Mouse (Mus musculus) cerebellum, adult 11 months (tissue): ENCODE measurements at regions not wholly inside any gene's neighbourhood (a gene's known extent, or its start where the extent isn't known, plus 50 kb on each side); places are given as distances from the start of the nearest gene placed in this dataset.

Source experiments
- DNase-seq: peaks from one replicate; pipeline ENCODE4 v3.0.0; 2022

DNA sequence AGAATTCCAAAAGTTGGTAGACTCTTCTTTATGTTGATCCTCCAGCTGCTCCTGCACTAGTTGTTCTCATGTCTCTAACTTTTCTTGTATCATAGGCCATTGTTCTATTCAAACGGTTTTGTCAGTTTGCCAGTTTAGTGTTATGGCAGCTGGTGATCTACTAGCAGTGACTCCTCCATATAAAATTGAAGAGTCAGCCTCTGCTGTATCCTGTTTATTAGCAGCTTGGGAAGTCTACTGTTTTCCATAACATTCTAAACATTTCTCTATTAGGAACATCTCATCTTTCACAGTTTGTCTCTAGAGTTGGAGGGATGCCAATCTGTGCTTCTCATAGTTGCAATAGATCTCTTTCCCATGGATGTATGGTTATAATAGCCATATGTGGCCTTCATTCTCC, 58.6 kb downstream of the Drd1 start:
- no peak for DNase-seq

DNA sequence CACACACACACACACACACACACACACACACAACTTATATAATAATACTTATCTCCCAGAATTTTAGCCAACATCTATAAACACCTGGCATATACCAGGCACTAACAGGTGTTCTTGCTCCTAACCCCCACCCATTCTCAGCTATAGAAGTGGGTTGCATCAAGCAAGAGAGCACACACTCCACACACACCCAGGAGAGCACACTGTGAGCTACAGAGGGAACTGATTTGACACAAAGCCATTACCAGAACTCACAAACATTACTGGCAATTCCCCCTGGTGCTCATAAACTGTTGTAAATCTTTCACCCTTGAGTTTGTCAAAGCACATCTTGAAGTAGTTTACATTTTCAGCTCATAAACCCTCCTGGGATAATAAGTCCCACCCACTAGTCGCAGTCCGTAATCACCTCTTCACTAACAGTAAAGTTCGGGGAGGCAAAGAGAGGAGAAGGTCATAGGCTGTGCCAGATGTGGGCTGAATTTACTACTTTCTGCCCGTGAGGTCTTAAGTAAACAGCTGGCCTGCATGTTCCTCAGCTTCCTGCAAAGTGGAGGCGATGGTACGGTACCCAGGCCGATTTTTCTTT, 62.5 kb downstream of the Drd1 start:
- no peak for DNase-seq

DNA sequence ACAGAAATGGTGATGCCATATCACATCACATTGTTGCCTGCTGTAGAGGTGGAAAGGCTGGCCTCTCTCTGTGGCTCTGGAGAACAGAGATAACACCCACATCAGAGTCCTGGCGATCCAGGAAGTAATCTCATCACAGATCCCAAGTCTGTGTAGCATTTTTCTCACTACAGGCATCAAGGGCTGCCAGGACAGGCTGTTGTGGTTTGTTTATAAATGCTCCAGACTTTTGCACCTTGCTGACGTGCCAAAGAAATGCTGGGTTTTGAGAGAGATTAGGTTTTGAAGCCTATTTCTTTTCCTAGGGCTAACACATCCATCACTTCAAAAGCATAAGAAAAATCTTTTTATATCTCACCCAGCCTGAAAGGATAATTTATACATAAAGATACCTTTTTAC, 76.3 kb downstream of the Drd1 start:
- DNase-seq: no peak

DNA sequence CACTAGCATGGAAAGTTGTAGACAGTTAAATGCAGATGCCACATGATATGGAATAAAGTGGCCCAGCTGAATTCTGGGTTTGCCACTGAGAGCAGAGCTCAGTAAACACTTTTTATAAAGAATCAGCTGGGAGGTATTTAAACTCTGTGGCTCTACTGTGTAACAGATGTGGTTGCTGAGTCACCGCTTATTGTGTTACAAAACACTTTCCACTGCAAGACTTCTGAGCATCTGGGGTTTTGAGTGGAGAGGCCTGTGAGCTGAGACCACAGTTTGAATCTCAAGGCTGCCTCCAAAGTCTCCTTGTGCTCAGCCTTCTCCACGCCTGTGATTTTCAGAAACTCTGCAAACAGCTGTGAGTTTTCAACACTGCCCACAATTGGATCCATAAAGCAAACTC, 86.1 kb downstream of the Drd1 start:
- DNase-seq: no peak

DNA sequence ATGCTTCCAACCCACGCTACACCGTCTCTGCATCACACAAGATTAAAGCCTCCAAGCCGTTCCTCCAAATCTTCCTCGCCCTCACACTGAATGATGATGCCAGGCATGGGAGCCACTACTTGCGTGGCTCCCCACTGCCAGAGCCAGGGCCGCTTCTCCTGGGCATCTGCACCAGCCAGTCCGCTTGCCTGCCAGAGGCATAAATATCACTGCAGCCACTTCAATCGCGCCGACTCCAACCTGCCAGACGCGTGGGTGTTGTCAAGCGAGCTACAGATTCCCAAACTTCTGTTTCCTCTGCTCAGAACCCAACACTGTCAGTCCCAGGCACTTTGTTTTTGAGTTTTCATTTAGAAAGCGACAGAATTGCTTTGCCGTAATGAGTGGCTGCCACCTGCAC, 99.3 kb downstream of the Drd1 start:
- no peak for DNase-seq

DNA sequence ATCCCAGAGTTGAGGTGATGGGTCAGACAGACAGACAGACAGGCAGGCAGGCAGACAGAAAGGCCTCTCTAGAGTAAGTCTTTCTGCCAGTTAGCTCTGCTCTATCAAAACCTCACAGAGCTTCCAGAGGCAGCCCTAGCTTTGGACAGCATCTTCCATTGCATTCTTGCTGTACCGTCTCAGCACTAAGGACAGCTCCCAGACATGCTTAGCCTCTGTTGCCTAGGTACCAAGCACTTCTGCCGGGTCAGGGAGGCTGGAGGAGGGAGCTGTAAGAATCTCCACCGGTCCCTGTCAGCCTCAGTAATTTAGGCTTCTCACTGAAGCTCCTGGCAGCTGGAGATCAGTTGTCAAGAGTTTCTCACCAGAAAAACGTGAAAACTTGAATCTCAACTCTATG, 107.4 kb downstream of the Drd1 start:
- DNase-seq: no peak

DNA sequence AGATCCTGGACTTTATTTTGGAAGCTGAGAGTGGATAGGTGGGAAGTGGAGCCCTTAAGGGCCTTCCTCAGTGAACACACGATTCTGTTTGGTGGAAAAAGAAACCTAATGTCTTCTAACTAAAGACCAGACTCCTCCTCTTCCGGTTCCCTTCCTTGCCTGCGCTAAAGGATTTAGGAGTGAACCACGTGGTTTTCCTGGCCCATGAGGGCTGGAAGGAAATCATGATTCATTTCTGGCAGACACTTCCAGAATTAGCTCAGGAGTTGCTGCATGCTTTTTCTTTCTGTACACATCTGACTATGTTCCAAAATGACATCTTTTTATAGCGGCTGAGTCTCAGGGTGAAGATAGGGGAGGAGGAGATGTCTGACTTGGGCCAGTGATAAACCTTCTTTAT, 109.8 kb downstream of the Drd1 start:
- DNase-seq: no peak

DNA sequence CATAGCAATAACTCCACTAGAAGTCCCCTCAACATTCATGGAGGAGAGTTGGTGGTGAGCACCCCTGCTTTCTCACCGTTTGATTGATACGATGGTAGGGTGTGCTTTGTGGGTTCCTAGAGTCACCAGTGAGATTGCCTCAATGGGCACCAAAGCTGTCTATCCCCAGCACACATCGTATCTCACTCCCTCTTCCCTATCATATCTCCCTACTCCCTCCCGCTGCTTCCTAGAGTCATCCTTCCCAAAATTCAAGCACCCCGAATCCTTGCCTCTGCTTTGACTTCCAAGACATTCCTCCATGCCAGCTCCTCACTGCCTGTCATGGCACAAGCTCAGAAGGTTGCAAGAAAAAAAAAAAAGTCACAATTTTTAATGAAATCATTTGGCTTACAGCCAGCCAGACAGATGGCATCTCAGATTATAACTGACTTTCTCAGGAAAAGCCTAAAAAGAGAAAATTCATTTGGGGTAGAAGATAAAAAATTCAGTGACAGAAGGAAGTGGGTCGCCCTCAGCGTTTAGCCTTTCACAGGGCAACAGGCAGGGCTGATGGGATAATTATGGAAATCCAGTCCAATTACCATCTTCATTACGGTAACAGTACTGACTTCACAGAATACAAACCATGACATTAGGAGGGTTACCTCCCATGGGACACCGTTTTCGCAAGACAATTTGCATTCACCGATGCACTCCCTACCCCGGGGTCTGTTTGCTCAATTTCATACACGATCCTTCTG, 114.3 kb downstream of the Drd1 start:
- peak; percentile 13 for DNase-seq

DNA sequence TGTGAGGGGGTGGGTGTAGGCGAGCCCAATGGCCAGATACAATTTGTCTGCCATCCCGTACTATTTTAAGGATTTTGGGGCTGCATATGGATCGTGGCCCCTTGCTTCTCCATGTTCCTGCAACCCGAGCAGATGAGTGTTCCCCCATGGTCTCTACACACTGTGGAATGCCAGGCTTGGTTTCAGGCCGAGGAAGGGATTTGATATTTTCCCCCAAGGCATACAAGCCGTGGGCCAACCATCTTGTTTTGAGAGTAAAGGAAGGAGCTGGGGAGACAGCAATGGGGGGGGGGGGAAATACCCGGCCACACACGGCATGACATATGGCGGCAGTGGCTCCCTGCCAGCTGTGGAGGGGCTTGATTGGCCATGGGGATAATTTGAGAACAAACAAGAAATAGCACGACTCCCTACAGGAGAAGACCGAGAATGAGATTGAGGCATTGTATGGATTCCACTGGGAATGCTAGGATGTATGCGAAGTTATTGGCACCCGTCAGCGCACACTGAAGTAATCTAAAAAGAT, 120.3 kb downstream of the Drd1 start:
- no peak for DNase-seq

DNA sequence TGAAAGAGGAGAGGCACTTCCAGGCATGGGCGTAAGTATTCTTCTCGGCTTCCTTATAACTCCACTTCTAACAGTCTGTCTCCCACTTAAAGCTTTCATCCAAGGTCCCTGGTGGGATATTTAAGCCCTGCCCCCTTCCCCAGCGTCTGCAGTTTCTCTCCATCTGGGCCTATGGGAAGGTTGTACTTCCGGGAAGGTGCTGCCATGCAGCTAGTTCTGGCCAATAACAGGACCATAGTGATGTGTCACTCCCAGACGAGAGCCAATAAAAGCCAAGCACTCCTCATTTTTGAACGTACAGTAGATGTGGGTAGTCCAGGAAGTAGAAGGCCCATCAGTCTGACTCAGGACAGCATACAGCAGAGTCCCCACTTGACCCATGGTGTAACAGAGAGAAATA, 121.0 kb downstream of the Drd1 start:
- no peak for DNase-seq

DNA sequence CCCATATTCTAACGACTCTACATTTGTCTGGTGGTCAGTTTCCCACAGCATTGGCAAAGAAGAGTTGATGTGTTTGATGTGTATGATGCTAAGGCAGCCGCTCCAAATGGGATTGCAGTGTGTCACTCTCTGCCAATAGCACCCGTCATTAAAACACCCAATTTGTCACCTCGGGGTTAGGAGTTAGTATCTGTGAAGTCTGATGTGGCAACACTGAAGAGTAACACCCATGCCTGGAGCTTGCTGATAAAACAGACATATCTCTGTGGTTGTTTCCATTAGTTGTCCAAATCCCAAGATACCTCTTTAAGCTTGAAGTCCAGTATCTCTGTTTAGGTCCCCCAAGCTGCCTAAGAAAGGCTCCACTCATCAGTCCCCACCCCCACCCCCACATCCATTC, 129.4 kb downstream of the Drd1 start:
- no peak for DNase-seq

DNA sequence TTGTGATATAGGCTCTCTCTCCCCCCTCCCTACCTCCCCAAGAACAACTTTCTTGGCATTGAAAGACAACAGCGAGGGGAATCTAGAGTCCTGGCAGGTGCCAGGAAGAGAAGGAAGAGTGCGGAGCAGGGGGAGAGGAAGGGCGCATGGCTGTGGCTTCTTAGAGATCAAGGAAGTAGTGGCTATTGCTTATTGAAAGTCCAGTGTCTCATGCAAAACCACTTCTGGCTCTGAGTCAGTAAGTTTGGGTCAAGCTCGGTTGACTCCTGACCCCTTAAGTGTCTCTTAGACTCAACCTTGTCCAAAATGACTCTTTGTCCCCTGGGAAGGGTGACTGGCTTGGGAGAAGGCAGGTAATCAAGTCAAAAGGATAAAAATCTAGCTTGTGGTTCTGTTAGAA, 131.1 kb downstream of the Drd1 start:
- no peak for DNase-seq

DNA sequence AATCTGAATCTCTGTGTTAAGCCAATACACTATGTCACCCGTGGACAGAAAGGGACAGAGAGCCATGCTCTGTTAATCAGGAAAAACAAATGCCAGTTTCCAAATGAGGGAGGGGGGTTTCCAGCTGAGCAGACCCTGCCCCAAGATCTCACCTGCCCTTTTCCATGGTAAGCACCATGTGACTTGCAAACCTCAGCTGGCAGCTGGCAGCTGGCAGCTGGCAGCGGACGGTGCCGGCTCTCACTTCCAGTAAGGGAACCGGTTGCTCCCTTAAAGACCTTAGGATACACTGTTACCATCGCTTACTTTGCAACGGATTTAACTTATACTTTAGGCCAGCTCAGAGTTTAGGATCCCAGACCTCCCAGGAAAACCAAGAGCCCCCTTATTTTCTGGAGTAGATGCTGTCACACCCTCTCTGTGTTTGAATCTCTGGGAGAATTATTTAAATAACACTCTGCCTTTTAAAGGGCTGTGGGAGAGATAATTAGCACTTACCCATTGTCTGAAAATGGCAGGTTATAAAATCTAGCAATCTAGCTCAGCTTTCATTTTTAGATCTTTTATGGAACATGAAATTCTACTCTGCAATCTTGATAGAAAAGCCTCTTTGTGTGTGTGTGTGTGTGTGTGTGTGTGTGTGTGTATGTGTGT, 131.7 kb downstream of the Drd1 start:
- DNase-seq: no peak

DNA sequence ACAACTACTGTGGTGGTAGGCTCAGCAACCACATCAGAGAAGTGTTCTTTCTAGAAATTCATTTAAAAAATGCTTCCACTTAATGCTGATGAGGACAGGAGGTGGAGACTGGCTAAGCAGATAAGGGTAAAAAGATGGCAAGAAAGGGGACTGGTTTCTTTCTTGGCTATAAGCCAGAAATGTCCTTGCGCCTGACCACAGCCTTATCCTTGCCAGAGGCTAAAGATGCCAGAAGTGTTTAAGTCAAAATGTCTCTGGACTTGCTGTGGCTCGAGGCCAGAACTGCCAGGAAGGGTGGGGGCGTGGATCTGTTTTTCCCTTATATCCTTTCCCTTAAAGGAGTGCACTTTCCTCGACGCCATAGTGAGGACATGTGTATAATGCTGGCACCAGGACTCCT, 133.7 kb downstream of the Drd1 start:
- no peak for DNase-seq

DNA sequence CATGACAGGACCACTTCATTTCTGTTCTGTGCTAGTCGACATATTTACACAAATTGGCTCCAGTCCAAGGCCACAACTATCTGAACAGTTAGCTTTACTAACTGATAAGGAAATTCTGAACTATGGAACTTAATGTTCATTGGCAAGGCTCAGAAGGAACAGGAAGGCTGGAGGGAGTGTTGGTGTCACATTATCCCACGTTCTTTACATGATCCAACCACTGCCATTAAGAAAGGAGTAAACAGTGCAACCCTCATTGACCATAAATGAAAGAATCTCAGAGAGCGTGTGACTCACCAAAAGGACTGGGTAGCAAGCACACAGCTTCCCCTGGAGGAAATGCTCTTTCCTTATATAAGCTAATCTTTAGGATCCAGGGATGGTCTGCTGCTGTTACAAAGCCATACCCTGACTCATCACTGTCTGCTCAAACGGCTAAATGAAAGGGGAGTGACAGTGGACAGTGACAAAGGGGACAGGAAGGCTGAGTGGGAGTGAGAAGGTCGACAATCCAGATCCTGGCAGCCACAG, 135.6 kb downstream of the Drd1 start:
- DNase-seq: no peak

DNA sequence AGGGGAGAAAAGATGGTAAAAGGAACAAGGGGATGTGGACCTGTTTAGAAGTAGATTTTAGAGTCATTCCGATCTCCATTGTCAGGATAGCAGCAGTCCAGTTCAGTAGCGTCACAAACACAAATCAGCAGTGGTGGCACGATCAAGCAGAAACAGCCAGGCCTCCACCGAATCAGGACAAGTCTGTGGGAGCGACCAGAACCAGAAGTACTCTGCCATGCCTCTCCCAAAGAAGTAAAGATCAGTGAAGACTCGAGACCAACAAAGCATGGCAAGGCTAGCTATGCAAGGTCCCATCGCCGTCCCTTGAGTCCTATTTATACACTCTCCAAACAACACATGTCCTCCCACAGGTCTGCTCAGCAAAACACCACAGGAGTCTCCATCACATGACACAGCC, 140.0 kb downstream of the Drd1 start:
- no peak for DNase-seq

DNA sequence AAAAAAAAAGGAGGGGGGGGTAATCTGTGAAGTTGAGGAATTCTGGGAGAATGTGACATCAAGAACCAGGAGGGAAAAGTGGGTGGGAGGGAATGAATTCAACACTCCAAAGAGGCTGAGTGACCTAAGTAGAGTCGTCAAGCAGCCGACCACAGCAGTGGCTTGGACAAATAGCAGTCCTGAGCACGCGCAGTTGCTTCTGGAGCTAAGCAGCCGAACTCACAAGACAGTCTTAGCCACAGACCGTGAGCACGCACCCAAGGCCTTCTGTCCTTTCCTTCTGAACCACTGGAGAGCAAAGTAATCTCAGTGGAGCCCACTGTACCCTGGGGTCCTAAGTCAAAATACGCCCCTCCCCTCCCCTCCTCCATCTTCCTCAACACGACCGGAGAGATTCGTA, 141.1 kb downstream of the Drd1 start:
- no peak for DNase-seq

DNA sequence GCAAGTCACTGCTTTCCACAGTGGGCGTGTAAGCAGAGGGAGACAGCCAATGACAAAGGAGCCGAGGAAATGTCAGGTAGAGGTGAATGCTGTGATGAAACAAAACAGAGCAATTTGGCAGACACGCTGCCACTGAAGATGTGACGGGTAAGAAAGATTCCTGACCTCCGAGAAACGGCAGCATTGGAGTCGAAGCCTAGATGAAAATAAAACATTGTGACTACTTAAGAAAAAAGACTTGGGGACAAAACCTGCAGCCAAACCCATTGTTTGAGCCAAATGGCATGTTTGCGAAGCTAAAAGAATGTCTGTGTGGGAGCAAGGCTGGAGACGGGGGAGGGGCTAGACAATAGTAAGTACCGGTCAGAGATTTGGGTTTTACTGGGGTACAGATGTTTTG, 142.0 kb downstream of the Drd1 start:
- DNase-seq: no peak

DNA sequence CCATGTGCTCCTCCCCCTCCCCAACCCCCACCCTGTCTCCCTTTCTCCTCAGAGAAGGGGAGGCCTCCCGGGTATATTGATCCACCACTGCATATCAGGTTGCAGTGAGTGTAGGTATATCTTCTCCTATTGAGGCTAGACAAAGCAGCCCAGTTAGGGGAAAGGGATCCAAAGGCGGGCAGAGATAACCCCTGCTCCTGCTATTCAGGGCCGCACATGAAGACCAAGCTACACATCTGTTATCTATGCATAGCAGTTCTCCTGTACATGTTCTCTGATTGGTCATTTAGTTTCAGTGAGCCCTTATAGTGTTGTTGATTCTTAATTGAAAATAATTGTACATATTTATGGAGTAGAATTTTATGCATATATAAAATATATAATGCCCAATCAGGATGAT, 143.7 kb downstream of the Drd1 start:
- DNase-seq: no peak

DNA sequence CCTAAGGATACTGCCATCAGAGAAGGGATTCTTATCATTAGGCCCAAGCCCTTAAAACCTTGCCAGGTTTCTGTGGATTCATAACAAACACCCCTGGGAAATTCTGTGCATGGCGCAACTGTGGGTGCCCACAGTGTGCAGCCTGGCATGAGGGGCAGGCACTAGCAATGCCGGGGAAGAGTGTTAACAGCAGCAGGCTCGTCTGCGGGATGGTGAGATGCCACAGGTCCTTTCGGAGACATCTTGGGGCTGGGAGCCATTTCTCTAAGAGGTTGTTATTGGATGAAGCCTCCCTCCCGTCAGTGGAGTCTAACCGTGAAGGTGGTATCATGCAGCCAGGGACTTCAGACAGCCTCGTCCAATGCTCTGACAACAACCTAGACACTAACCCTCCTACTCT, 144.2 kb downstream of the Drd1 start:
- DNase-seq: no peak

DNA sequence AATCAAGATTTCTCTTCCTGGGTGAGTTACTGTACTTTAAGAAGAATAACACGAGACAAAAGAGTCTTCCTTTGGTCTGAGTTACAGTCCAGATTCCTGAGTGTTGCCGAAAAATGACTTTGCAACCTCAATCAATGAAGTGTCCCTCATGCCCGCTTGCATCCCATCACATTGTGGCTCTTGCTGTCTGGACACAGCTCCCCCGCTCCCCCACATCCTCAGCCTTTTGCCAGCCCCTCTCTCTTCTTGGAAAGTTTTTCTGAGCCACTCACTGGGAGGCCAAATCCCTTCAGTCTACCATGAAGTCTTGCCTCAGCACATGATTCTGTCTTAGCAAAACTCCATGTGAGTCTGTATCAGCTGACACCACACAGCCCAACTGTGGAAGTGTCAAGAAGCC, 145.3 kb downstream of the Drd1 start:
- no peak for DNase-seq

DNA sequence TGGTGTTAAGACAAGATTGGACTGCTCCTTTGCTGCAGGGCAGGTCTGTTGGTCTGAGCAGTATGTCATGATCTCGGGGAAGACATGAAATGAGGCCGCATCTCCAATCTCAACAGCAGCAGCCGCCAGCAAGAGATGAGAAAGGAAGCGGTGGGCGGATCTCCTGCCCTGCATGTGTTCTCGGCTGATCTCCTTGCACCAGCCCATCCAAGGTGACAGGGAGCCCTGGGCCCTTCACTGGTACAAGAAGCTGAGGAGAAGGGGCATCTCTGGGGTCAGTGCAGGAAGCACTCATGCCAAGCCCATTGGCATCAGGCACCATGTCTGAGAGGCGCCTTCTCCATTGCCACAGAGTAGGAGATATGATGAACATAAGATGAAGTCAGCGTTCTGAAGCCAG, 151.0 kb downstream of the Drd1 start:
- DNase-seq: no peak

DNA sequence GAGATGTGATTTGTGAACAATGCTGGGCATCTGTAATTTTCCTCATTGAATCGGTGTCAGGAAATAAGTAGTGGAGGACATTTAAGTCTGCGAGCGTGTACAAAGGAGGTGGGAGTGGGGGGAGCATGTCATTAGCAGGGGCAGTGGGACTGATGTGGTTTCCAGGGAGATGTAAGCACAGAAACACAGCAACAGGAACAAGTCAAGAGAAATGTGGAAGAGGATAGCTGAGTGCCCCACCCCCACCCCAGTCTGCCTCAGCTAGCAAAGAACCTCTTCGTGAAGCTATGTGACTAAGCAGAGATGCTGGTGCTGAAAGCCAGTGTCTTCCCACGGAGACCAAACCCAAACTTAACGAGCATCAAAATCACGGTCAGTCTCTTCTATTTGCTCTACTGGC, 151.9 kb downstream of the Drd1 start:
- DNase-seq: no peak

DNA sequence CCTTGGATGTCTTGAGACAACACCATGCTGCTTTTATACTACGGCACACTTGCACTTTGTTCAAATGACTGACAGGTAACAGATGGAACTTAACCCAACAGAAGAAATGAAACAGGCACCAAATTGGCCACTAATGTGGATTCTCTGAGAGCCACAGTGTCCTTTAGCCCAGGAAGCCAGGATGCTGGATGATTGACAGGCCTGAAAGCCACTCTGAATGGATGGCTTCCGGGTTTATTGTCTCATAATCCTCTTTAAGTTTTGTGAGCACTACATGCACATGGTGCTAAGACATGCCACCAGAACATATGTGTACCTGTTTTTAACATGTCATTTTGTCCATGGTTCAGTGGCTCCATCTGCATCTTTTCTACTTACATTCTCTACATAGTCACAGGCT, 152.7 kb downstream of the Drd1 start:
- DNase-seq: no peak
